Mouse (Mus musculus): ENCODE measurements around the gene Olfr1212. TPM values are rescaled to one million over a fixed set of nuclear protein-coding genes. Genes with fewer than 3 reads are reported as not detected.

Gene Olfr1212
- not detected in 2 replicates for polyA plus RNA-seq (2015; fragmentation: Nextera tagmentation; extraction: Ambion mirVana)

DNA sequence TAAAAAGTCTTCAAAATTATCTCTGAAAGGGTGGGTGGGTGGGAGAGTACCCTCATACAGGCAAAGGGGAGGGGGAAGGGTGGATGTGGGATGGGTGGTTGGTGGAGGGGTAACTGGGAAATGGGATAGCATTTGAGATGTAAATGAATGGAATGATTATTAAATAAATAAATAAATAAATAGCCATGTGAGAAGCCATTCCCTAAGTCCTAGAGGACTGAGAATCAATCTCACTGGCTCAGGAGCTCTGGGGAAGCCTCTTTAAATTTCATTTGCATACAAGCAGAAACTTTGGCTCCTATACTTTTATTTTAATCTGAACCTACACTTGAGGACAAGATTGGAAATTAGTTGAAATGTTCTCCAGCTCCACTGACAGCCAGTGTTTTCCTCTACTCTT is at the start of gene Olfr1212:
Gene Olfr1212 (plus strand): TSS at position 301 of the 400 bp plus-strand sequence.
- Histone ChIP-seq H3K9ac (ENCODE audit: low read length) (no peak within 1 kb of the TSS), H3K36me3 (ENCODE audit: control insufficient read depth, insufficient read depth, low read length) (no peaks in the 10 kb centered on the region), H3K27ac (replicated peaks) (no peak within 1 kb of the TSS), H3K4me3 (ENCODE audit: low read depth, low read length) (no peak within 1 kb of the TSS), H3K9me3 (ENCODE audit: control insufficient read depth, low read length) (no peaks in the 10 kb centered on the region), H3K4me2 (replicated peaks; ENCODE audit: low read depth) (no peak within 1 kb of the TSS), H3K27me3 (ENCODE audit: control insufficient read depth, insufficient read depth, low read length) (no peaks in the 10 kb centered on the region), H3K4me1 (replicated peaks; ENCODE audit: control insufficient read depth, insufficient read depth) (no peaks in the 10 kb centered on the region)
- TF ChIP-seq CTCF (IDR thresholded peaks at IDR 0.05; ENCODE audit: low read depth) = no peak
- TF ChIP-seq EP300 (optimal IDR thresholded peaks at IDR 0.05) = no peak
- ATAC-seq (ENCODE audit: low FRiP score, low TSS enrichment) (no peak), DNase-seq (ENCODE audit: low spot score) (no peak)

DNA sequence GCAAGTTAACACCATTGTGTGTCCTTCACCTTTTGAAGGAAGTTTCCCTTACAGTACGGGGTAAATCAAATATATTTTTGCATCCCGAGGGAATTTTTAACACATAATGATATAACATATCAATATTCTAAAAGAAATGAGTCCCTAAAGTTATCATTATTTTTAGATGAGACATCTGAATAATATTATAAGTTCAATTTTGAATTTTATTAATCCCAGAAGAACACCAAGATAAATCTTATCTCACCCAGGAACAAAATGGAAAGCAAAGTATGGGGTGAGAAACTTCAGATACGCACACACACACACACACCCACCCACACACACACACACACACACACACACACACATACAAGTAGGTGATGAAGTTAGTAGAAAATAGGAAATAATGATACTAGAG is 38.7 kb upstream of the Olfr1212 start, which contains the start of gene Olfr1209:
Gene Olfr1209 (minus strand): TSS at position 101 of the 400 bp plus-strand sequence.
- Histone ChIP-seq H3K9ac (ENCODE audit: low read length) (no peak within 1 kb of the TSS), H3K4me1 (replicated peaks; ENCODE audit: control insufficient read depth, insufficient read depth) (no peaks in the 10 kb centered on the region), H3K36me3 (ENCODE audit: control insufficient read depth, insufficient read depth, low read length) (no peaks in the 10 kb centered on the region), H3K4me2 (replicated peaks; ENCODE audit: low read depth) (no peak within 1 kb of the TSS), H3K27me3 (ENCODE audit: control insufficient read depth, insufficient read depth, low read length) (no peaks in the 10 kb centered on the region), H3K4me3 (ENCODE audit: low read depth, low read length) (no peak within 1 kb of the TSS), H3K27ac (replicated peaks) (no peak within 1 kb of the TSS), H3K9me3 (ENCODE audit: control insufficient read depth, low read length) (no peaks in the 10 kb centered on the region)
- WGBS = 83% methylated on average over 3 of the region's 3 CpGs
- no peak for TF ChIP-seq CTCF (IDR thresholded peaks at IDR 0.05; ENCODE audit: low read depth)
- TF ChIP-seq EP300 (optimal IDR thresholded peaks at IDR 0.05) = no peak
- DNase-seq (ENCODE audit: low spot score) (no peak), ATAC-seq (ENCODE audit: low FRiP score, low TSS enrichment) (no peak)

GRCm38 (mm10) chr2:88938011-88938410 is 15.8 kb upstream of the Olfr1212 start, which contains the start of gene Olfr1211:
Olfr1211 (minus strand) TSS chr2:88938111.
- no peak for DNase-seq (ENCODE audit: low spot score)
- no peaks in the 10 kb centered on the region for H3K27me3 ChIP-seq (ENCODE audit: control insufficient read depth, insufficient read depth, low read length)
- H3K9me3 ChIP-seq (ENCODE audit: control insufficient read depth, low read length) = no peaks in the 10 kb centered on the region
- no peak for TF ChIP-seq EP300 (optimal IDR thresholded peaks at IDR 0.05)
- no peak for TF ChIP-seq CTCF (IDR thresholded peaks at IDR 0.05; ENCODE audit: low read depth)
- H3K36me3 ChIP-seq (ENCODE audit: control insufficient read depth, insufficient read depth, low read length) = no peaks in the 10 kb centered on the region
- no peak for ATAC-seq (ENCODE audit: low FRiP score, low TSS enrichment)
- H3K9ac ChIP-seq (ENCODE audit: low read length) = no peak within 1 kb of the TSS
- 81% methylated on average over 1 of the region's 1 CpGs for WGBS
- no peak within 1 kb of the TSS for H3K4me3 ChIP-seq (ENCODE audit: low read depth, low read length)
- no peaks in the 10 kb centered on the region for H3K4me1 ChIP-seq (replicated peaks; ENCODE audit: control insufficient read depth, insufficient read depth)
- no peak within 1 kb of the TSS for H3K27ac ChIP-seq (replicated peaks)
- H3K4me2 ChIP-seq (replicated peaks; ENCODE audit: low read depth) = no peak within 1 kb of the TSS

DNA sequence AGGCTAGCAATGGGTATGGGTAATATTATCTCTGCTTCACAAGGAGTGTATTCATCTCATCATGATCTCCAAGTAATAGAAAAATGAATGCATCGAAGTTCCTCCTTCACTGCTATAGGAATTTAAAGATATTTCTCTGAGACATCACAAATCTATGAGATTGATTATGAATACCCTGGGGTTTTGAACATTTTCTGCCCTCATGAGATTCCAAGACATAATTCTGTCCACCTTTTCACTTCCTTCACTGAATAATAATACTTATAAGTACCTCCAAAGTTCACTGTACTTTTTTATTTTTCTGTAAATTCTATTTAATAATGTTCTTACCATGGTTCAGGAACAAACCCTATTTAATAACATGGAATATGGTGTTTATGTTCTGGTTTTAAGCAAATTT is 26.4 kb downstream of the Olfr1212 start, which contains the start of gene Gm13762:
Gene Gm13762 (minus strand): TSS at position 101 of the 400 bp plus-strand sequence.
- Histone ChIP-seq H3K9ac (ENCODE audit: low read length) (no peak within 1 kb of the TSS), H3K36me3 (ENCODE audit: control insufficient read depth, insufficient read depth, low read length) (no peaks in the 10 kb centered on the region), H3K4me2 (replicated peaks; ENCODE audit: low read depth) (no peak within 1 kb of the TSS), H3K9me3 (ENCODE audit: control insufficient read depth, low read length) (no peaks in the 10 kb centered on the region), H3K27ac (replicated peaks) (no peak within 1 kb of the TSS), H3K4me1 (replicated peaks; ENCODE audit: control insufficient read depth, insufficient read depth) (no peaks in the 10 kb centered on the region), H3K27me3 (ENCODE audit: control insufficient read depth, insufficient read depth, low read length) (no peaks in the 10 kb centered on the region), H3K4me3 (ENCODE audit: low read depth, low read length) (no peak within 1 kb of the TSS)
- TF ChIP-seq EP300 (optimal IDR thresholded peaks at IDR 0.05) (no peak), CTCF (IDR thresholded peaks at IDR 0.05; ENCODE audit: low read depth) (no peak)
- no peak for DNase-seq (ENCODE audit: low spot score)
- 94% methylated on average over 1 of the region's 1 CpGs for WGBS
- no peak for ATAC-seq (ENCODE audit: low FRiP score, low TSS enrichment)

DNA sequence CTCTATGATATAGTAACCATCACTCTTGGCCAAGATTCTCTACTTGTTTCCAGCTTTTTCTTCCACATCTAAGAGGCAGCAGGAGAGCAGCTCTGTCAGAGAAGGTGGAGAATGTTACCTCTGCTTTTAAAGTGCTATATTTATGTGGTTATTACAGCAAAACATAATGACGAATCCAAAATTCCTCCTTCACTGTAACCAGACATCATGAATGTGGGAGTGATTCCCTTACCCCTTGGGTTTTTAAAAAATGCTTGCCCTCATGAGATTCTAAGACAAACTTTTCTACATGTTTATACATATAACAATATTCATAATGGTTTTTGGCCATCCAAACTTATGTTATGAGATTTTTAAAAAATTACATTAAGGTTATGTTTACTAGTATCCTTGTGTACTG is 38.8 kb downstream of the Olfr1212 start, which contains the start of gene Olfr1214:
Gene Olfr1214 (minus strand): TSS at position 101 of the 400 bp plus-strand sequence.
- Histone ChIP-seq H3K36me3 (ENCODE audit: control insufficient read depth, insufficient read depth, low read length) (no peaks in the 10 kb centered on the region), H3K9me3 (ENCODE audit: control insufficient read depth, low read length) (no peaks in the 10 kb centered on the region), H3K9ac (ENCODE audit: low read length) (no peak within 1 kb of the TSS), H3K27me3 (ENCODE audit: control insufficient read depth, insufficient read depth, low read length) (no peaks in the 10 kb centered on the region), H3K4me3 (ENCODE audit: low read depth, low read length) (no peak within 1 kb of the TSS), H3K4me1 (replicated peaks; ENCODE audit: control insufficient read depth, insufficient read depth) (no peaks in the 10 kb centered on the region), H3K27ac (replicated peaks) (no peak within 1 kb of the TSS), H3K4me2 (replicated peaks; ENCODE audit: low read depth) (no peak within 1 kb of the TSS)
- ATAC-seq (ENCODE audit: low FRiP score, low TSS enrichment) (no peak), DNase-seq (ENCODE audit: low spot score) (no peak)
- WGBS = 82% methylated on average over 1 of the region's 1 CpGs
- no peak for TF ChIP-seq CTCF (IDR thresholded peaks at IDR 0.05; ENCODE audit: low read depth)
- TF ChIP-seq EP300 (optimal IDR thresholded peaks at IDR 0.05) = no peak

DNA sequence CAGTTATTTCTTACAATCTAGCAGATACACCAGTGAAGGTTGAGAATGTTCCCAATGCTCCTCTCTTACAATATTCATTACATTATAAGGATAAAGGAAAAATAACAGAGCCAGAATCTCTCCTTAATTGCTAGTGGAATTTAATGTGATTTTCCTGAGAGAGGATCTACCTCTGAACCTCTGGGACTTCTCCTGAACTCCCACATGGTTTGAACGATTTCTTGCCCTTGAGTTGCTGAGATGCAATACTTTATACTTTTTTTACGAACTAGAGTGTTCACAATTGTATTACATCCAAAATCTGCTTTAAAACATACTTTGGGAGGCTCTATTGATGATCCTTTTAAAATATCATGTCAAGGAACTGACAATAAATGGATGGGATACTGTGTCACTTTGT is 53.1 kb downstream of the Olfr1212 start, which contains the start of gene Olfr1215:
Gene Olfr1215 (minus strand): TSS at position 101 of the 400 bp plus-strand sequence.
- ATAC-seq (ENCODE audit: low FRiP score, low TSS enrichment) (no peak), DNase-seq (ENCODE audit: low spot score) (no peak)
- Histone ChIP-seq H3K27me3 (ENCODE audit: control insufficient read depth, insufficient read depth, low read length) (no peaks in the 10 kb centered on the region), H3K4me1 (replicated peaks; ENCODE audit: control insufficient read depth, insufficient read depth) (no peaks in the 10 kb centered on the region), H3K9me3 (ENCODE audit: control insufficient read depth, low read length) (no peaks in the 10 kb centered on the region), H3K36me3 (ENCODE audit: control insufficient read depth, insufficient read depth, low read length) (no peaks in the 10 kb centered on the region), H3K27ac (replicated peaks) (no peak within 1 kb of the TSS), H3K9ac (ENCODE audit: low read length) (no peak within 1 kb of the TSS), H3K4me2 (replicated peaks; ENCODE audit: low read depth) (no peak within 1 kb of the TSS), H3K4me3 (ENCODE audit: low read depth, low read length) (no peak within 1 kb of the TSS)
- no peak for TF ChIP-seq EP300 (optimal IDR thresholded peaks at IDR 0.05)
- TF ChIP-seq CTCF (IDR thresholded peaks at IDR 0.05; ENCODE audit: low read depth) = no peak
- 58% methylated on average over 2 of the region's 2 CpGs for WGBS

Other genes with a start within 250 kb of the Olfr1212 start
- gene Olfr1196, start 249.4 kb upstream of the Olfr1212 start, polyA plus RNA-seq (2015; fragmentation: Nextera tagmentation; extraction: Ambion mirVana) = not detected in 2 replicates
- gene Olfr1197, start 221.6 kb upstream of the Olfr1212 start, polyA plus RNA-seq (2015; fragmentation: Nextera tagmentation; extraction: Ambion mirVana) = not detected in 2 replicates
- not detected in 2 replicates for gene Olfr1198, start 202.6 kb upstream of the Olfr1212 start, polyA plus RNA-seq (2015; fragmentation: Nextera tagmentation; extraction: Ambion mirVana)
- gene Olfr1199, start 193.5 kb upstream of the Olfr1212 start, polyA plus RNA-seq (2015; fragmentation: Nextera tagmentation; extraction: Ambion mirVana) = not detected in 2 replicates
- gene Olfr1200, start 183.5 kb upstream of the Olfr1212 start, polyA plus RNA-seq (2015; fragmentation: Nextera tagmentation; extraction: Ambion mirVana) = not detected in 2 replicates
- not detected in 2 replicates for gene Olfr1201, start 160.9 kb upstream of the Olfr1212 start, polyA plus RNA-seq (2015; fragmentation: Nextera tagmentation; extraction: Ambion mirVana)
- gene Olfr1202, start 139.5 kb upstream of the Olfr1212 start, polyA plus RNA-seq (2015; fragmentation: Nextera tagmentation; extraction: Ambion mirVana) = 0.04 TPM in 1 of 2 replicates, not detected in the other
- gene Olfr1205, start 124.2 kb upstream of the Olfr1212 start, polyA plus RNA-seq (2015; fragmentation: Nextera tagmentation; extraction: Ambion mirVana) = 0.05 TPM in 1 of 2 replicates, not detected in the other
- gene Olfr1204, start 104.7 kb upstream of the Olfr1212 start, polyA plus RNA-seq (2015; fragmentation: Nextera tagmentation; extraction: Ambion mirVana) = not detected in 2 replicates
- not detected in 2 replicates for gene Olfr1206, start 90.7 kb upstream of the Olfr1212 start, polyA plus RNA-seq (2015; fragmentation: Nextera tagmentation; extraction: Ambion mirVana)
- gene Olfr1208, start 51.7 kb upstream of the Olfr1212 start, polyA plus RNA-seq (2015; fragmentation: Nextera tagmentation; extraction: Ambion mirVana) = not detected in 2 replicates
- gene Olfr1209, start 38.8 kb upstream of the Olfr1212 start, polyA plus RNA-seq (2015; fragmentation: Nextera tagmentation; extraction: Ambion mirVana) = not detected in 2 replicates
- not detected in 2 replicates for gene Olfr1211, start 15.9 kb upstream of the Olfr1212 start, polyA plus RNA-seq (2015; fragmentation: Nextera tagmentation; extraction: Ambion mirVana)
- gene Gm13762, start 26.3 kb downstream of the Olfr1212 start, polyA plus RNA-seq (2015; fragmentation: Nextera tagmentation; extraction: Ambion mirVana) = not detected in 2 replicates
- not detected in 2 replicates for gene Olfr1214, start 38.7 kb downstream of the Olfr1212 start, polyA plus RNA-seq (2015; fragmentation: Nextera tagmentation; extraction: Ambion mirVana)
- not detected in 2 replicates for gene Olfr1215, start 53.0 kb downstream of the Olfr1212 start, polyA plus RNA-seq (2015; fragmentation: Nextera tagmentation; extraction: Ambion mirVana)
- gene Olfr1216, start 64.4 kb downstream of the Olfr1212 start, polyA plus RNA-seq (2015; fragmentation: Nextera tagmentation; extraction: Ambion mirVana) = not detected in 2 replicates
- not detected in 2 replicates for gene Olfr1217, start 78.1 kb downstream of the Olfr1212 start, polyA plus RNA-seq (2015; fragmentation: Nextera tagmentation; extraction: Ambion mirVana)
- gene Olfr1218, start 107.2 kb downstream of the Olfr1212 start, polyA plus RNA-seq (2015; fragmentation: Nextera tagmentation; extraction: Ambion mirVana) = not detected in 2 replicates
- not detected in 2 replicates for gene Olfr1219, start 129.5 kb downstream of the Olfr1212 start, polyA plus RNA-seq (2015; fragmentation: Nextera tagmentation; extraction: Ambion mirVana)
- not detected in 2 replicates for gene Olfr1220, start 152.9 kb downstream of the Olfr1212 start, polyA plus RNA-seq (2015; fragmentation: Nextera tagmentation; extraction: Ambion mirVana)
- gene Olfr1221, start 163.3 kb downstream of the Olfr1212 start, polyA plus RNA-seq (2015; fragmentation: Nextera tagmentation; extraction: Ambion mirVana) = 0.04 TPM in 1 of 2 replicates, not detected in the other
- gene Olfr1222, start 179.1 kb downstream of the Olfr1212 start, polyA plus RNA-seq (2015; fragmentation: Nextera tagmentation; extraction: Ambion mirVana) = not detected in 2 replicates
- gene Olfr1223, start 197.6 kb downstream of the Olfr1212 start, polyA plus RNA-seq (2015; fragmentation: Nextera tagmentation; extraction: Ambion mirVana) = not detected in 2 replicates
- gene Olfr1224-ps1, start 210.1 kb downstream of the Olfr1212 start, polyA plus RNA-seq (2015; fragmentation: Nextera tagmentation; extraction: Ambion mirVana) = not detected in 2 replicates
- not detected in 2 replicates for gene Olfr1225, start 220.7 kb downstream of the Olfr1212 start, polyA plus RNA-seq (2015; fragmentation: Nextera tagmentation; extraction: Ambion mirVana)
- gene Olfr1226, start 246.1 kb downstream of the Olfr1212 start, polyA plus RNA-seq (2015; fragmentation: Nextera tagmentation; extraction: Ambion mirVana) = 0.01 TPM in 1 of 2 replicates, not detected in the other

Data from stomach, postnatal 0 days (tissue).